Mouse (Mus musculus): ENCODE results near the gene Slc38a2.

Slc38a2 gene

GRCm38 (mm10) chr15:96697901-96698657 lies 1.5 kb downstream of the Slc38a2 start:
- CTCF ChIA-PET = interaction anchor here (0.6 to 0.8 kb wide), 2 partner anchors 11 to 74 kb away, joined by 3 to 5 read pairs; no protein-coding TSS in a partner anchor

GRCm38 (mm10) chr15:96696486-96697284 lies 2.8 kb downstream of the Slc38a2 start:
- CTCF ChIA-PET = no interaction called here

GRCm38 (mm10) chr15:96695455-96696421 lies 3.8 kb downstream of the Slc38a2 start:
- CTCF ChIA-PET = interaction anchor here (0.7 to 0.8 kb wide), 2 partner anchors 33 to 174 kb away, joined by 3 to 5 read pairs; no protein-coding TSS in a partner anchor

GRCm38 (mm10) chr15:96694988-96695387 lies 4.5 kb downstream of the Slc38a2 start:
- CTCF ChIA-PET = interaction anchor here (0.8 kb wide), 1 partner anchor 32 kb away, joined by 3 read pairs; no protein-coding TSS in a partner anchor

- CTCF ChIA-PET = interaction anchor here (0.6 kb wide), 1 partner anchor 727 kb away, joined by 3 read pairs; no protein-coding TSS in a partner anchor
Observed at GRCm38 (mm10) chr15:96693688-96694087, 5.8 kb downstream of the Slc38a2 start.

- CTCF ChIA-PET = no interaction called here
Observed at GRCm38 (mm10) chr15:96692401-96692800, 7.1 kb downstream of the Slc38a2 start.

- CTCF ChIA-PET = no interaction called here
Observed at GRCm38 (mm10) chr15:96691381-96691780, 8.1 kb downstream of the Slc38a2 start.

- CTCF ChIA-PET = no interaction called here
Observed at GRCm38 (mm10) chr15:96690829-96691228, 8.7 kb downstream of the Slc38a2 start.

GRCm38 (mm10) chr15:96689919-96690318 lies 9.6 kb downstream of the Slc38a2 start:
- CTCF ChIA-PET = no interaction called here

GRCm38 (mm10) chr15:96688784-96689318 lies 10.7 kb downstream of the Slc38a2 start:
- CTCF ChIA-PET = no interaction called here

GRCm38 (mm10) chr15:96688036-96688435 lies 11.5 kb downstream of the Slc38a2 start:
- CTCF ChIA-PET = no interaction called here

- CTCF ChIA-PET = no interaction called here
Observed at GRCm38 (mm10) chr15:96687366-96687765, 12.2 kb downstream of the Slc38a2 start.

GRCm38 (mm10) chr15:96686201-96687159 lies 13.1 kb downstream of the Slc38a2 start:
- CTCF ChIA-PET = interaction anchor here (0.5 kb wide), 1 partner anchor 94 kb away, joined by 21 read pairs; no protein-coding TSS in a partner anchor

GRCm38 (mm10) chr15:96685273-96685672 lies 14.3 kb downstream of the Slc38a2 start:
- CTCF ChIA-PET = interaction anchor here (0.7 kb wide), 1 partner anchor 115 kb away, joined by 4 read pairs; no protein-coding TSS in a partner anchor

- CTCF ChIA-PET = interaction anchor here (0.6 to 0.7 kb wide), 3 partner anchors 29 to 116 kb away, joined by 4 to 5 read pairs (median 4); no protein-coding TSS in a partner anchor
Observed at GRCm38 (mm10) chr15:96684132-96684830, 15.2 kb downstream of the Slc38a2 start.

- CTCF ChIA-PET = interaction anchor here (0.6 kb wide), 2 partner anchors 105 to 109 kb away, joined by 4 to 6 read pairs; no protein-coding TSS in a partner anchor
Observed at GRCm38 (mm10) chr15:96678871-96679773, 20.4 kb downstream of the Slc38a2 start.

- CTCF ChIA-PET = no interaction called here
Observed at GRCm38 (mm10) chr15:96676518-96676917, 23.0 kb downstream of the Slc38a2 start.

- CTCF ChIA-PET = no interaction called here
Observed at GRCm38 (mm10) chr15:96675744-96676143, 23.8 kb downstream of the Slc38a2 start.
